Mouse (Mus musculus) retina, postnatal 7 days (tissue): ENCODE measurements around the gene Gm9508.
"Not testable (repeated sequence)": the region's sequence is repeated elsewhere in the genome, so short reads cannot be mapped to it uniquely, and the experiment has no call there.

Source experiments
- DNase-seq: peaks from one replicate; pipeline ENCODE4 v3.0.0-alpha.2; 2012; ENCODE audit warnings: low read depth, low spot score

The Gm9508 gene

GRCm38 (mm10) chr10:77697133-77697532, at the start of gene Gm9508:
Gene Gm9508, minus strand, starts transcription at chr10:77697233.
- DNase-seq = no peak

- not testable (repeated sequence) for DNase-seq
Measured at GRCm38 (mm10) chr10:77741924-77742688, 45.1 kb upstream of the Gm9508 start, which contains the start of gene Gm18596. Gene Gm18596, minus strand, starts transcription at chr10:77742638.

- no peak for DNase-seq
Measured at GRCm38 (mm10) chr10:77738929-77739328, 41.9 kb upstream of the Gm9508 start.

GRCm38 (mm10) chr10:77735928-77736327, 38.9 kb upstream of the Gm9508 start:
- DNase-seq = no peak

- DNase-seq = no peak
Measured at GRCm38 (mm10) chr10:77729241-77729640, 32.2 kb upstream of the Gm9508 start.

- DNase-seq = no peak
Measured at GRCm38 (mm10) chr10:77728280-77728679, 31.2 kb upstream of the Gm9508 start.

GRCm38 (mm10) chr10:77726186-77726585, 29.2 kb upstream of the Gm9508 start, which contains the start of gene Gm10100:
Gene Gm10100, plus strand, starts transcription at chr10:77726486.
- no peak for DNase-seq

- DNase-seq = no peak
Measured at GRCm38 (mm10) chr10:77724855-77725254, 27.8 kb upstream of the Gm9508 start.

- not testable (repeated sequence) for DNase-seq
Measured at GRCm38 (mm10) chr10:77720299-77720698, 23.3 kb upstream of the Gm9508 start, which contains the start of gene Krtap12-1. Gene Krtap12-1, plus strand, starts transcription at chr10:77720599.

GRCm38 (mm10) chr10:77715507-77715906, 18.5 kb upstream of the Gm9508 start, which contains the start of gene Gm10142:
Gene Gm10142, plus strand, starts transcription at chr10:77715807.
- no peak for DNase-seq

- DNase-seq = no peak
Measured at GRCm38 (mm10) chr10:77713734-77714133, 16.7 kb upstream of the Gm9508 start.

GRCm38 (mm10) chr10:77711157-77711556, 14.1 kb upstream of the Gm9508 start, which contains the start of gene Gm10024:
Gene Gm10024, plus strand, starts transcription at chr10:77711457.
- DNase-seq = not testable (repeated sequence)

GRCm38 (mm10) chr10:77709831-77710230, 12.8 kb upstream of the Gm9508 start:
- no peak for DNase-seq

GRCm38 (mm10) chr10:77706326-77706725, 9.3 kb upstream of the Gm9508 start, which contains the start of gene Gm10272:
Gene Gm10272, plus strand, starts transcription at chr10:77706626.
- no peak for DNase-seq

- not testable (repeated sequence) for DNase-seq
Measured at GRCm38 (mm10) chr10:77690356-77690807, 6.7 kb downstream of the Gm9508 start, which contains the start of gene Gm19402. Gene Gm19402, minus strand, starts transcription at chr10:77690757.

- no peak for DNase-seq
Measured at GRCm38 (mm10) chr10:77687021-77687420, 10.0 kb downstream of the Gm9508 start.

- DNase-seq = no peak
Measured at GRCm38 (mm10) chr10:77685895-77686664, 11.0 kb downstream of the Gm9508 start, which contains the start of gene Tspear. Gene Tspear, plus strand, starts transcription at chr10:77686569.

GRCm38 (mm10) chr10:77684181-77684580, 12.9 kb downstream of the Gm9508 start:
- no peak for DNase-seq

- no peak for DNase-seq
Measured at GRCm38 (mm10) chr10:77682994-77683393, 14.0 kb downstream of the Gm9508 start.

GRCm38 (mm10) chr10:77677562-77677961, 19.5 kb downstream of the Gm9508 start:
- DNase-seq = no peak

- DNase-seq = no peak
Measured at GRCm38 (mm10) chr10:77673765-77674164, 23.3 kb downstream of the Gm9508 start.

GRCm38 (mm10) chr10:77671519-77671918, 25.5 kb downstream of the Gm9508 start:
- no peak for DNase-seq
